Mouse (Mus musculus) forebrain, embryonic 15.5 days (tissue): ENCODE results near the gene Phlpp1. TPM values are rescaled to one million over a fixed set of nuclear protein-coding genes. Genes with fewer than 3 reads are reported as not detected.

ENCODE experiments used
- ATAC-seq: fragments of 200-750 bp; cut with Nextera tagmentation; replicated peaks from 2 replicates; pipeline ENCODE4 v1.8.0; 2017; ENCODE audit warnings: mild to moderate bottlenecking, moderate TSS enrichment, moderate library complexity
- H3K27ac ChIP-seq: fragments of 300-500 bp; sonication (generic); replicated peaks from 2 replicates; pipeline ENCODE4 v1.5.1; 2015; ENCODE audit warnings: mild to moderate bottlenecking, inconsistent platforms
- H3K27me3 ChIP-seq: fragments of 300-500 bp; sonication (generic); 2 replicates; pipeline ENCODE4 v1.6.1; 2015; ENCODE audit warnings: inconsistent platforms
- H3K36me3 ChIP-seq: fragments of 300-500 bp; sonication (generic); 2 replicates; pipeline ENCODE4 v1.6.1; 2015; ENCODE audit warnings: mild to moderate bottlenecking, inconsistent platforms
- H3K4me1 ChIP-seq: fragments of 300-500 bp; sonication (generic); 2 replicates; pipeline ENCODE4 v1.6.1; 2015; ENCODE audit warnings: inconsistent platforms
- H3K4me2 ChIP-seq: fragments of 300-500 bp; sonication (generic); replicated peaks from 2 replicates; pipeline ENCODE4 v1.6.1; 2015; ENCODE audit warnings: mild to moderate bottlenecking, inconsistent platforms
- H3K4me3 ChIP-seq: fragments of 300-500 bp; sonication (generic); 2 replicates; pipeline ENCODE4 v1.5.1; 2015; ENCODE audit warnings: mild to moderate bottlenecking, inconsistent platforms
- H3K9ac ChIP-seq: fragments of 300-500 bp; sonication (generic); replicated peaks from 2 replicates; pipeline ENCODE4 v1.6.1; 2015; ENCODE audit warnings: mild to moderate bottlenecking, inconsistent platforms
- H3K9me3 ChIP-seq: fragments of 300-500 bp; sonication (generic); 2 replicates; pipeline ENCODE4 v1.6.1; 2016; ENCODE audit warnings: inconsistent platforms
- WGBS: fragments of 180-500 bp; shearing (Covaris S2); methylation state at CpG from one replicate; pipeline ENCODE4 v1.1.7; 2015; ENCODE audit warnings: mixed read lengths; 5-methylcytosine and 5-hydroxymethylcytosine counted together
- polyA plus RNA-seq: library from polyadenylated mRNA; unstranded; fragments of >200 nt; fragmentation: Nextera tagmentation; extraction: Ambion mirVana; gene quantifications from 2 replicates; pipeline ENCODE4 v1.2.1, GENCODE M21; 2015

Phlpp1 gene
- polyA plus RNA-seq, 1 experiment from 2014 or later = 8.2 TPM

GRCm38 (mm10) chr1:106186062-106186461 is 14.5 kb downstream of the Phlpp1 start:
- Histone ChIP-seq H3K27me3 (no peaks in the 10 kb centered on the region), H3K4me3 (no peak overlapping the region), H3K36me3 (no peaks in the 10 kb centered on the region), H3K27ac (no peak overlapping the region), H3K9me3 (no peaks in the 10 kb centered on the region), H3K4me1 (peaks cover 11% of the 10 kb centered on the region), H3K4me2 (no peak overlapping the region), H3K9ac (no peak overlapping the region)
- no peak for ATAC-seq
- 12% methylated on average over 2 of the region's 2 CpGs for WGBS

DNA sequence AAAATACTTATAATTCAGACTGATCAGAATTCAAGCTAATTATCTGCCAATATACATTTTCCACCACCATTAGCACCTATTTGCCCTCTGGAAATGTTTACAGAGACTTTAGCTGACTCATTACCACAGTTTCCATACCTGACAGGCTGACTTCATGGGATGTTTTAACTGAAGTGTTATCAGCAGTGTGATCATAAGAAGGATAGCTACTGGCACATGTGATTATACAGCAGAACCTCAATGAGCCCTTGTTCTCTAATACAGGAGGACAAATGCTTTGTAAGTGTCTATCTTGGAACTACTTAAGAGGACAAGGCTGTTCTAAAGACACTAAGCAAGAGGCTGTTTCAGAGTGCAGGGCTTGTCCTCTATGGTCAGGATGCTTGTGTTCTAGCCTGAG is 15.9 kb downstream of the Phlpp1 start:
- H3K4me3 ChIP-seq = no peak overlapping the region
- no peak for ATAC-seq
- H3K9me3 ChIP-seq = no peaks in the 10 kb centered on the region
- H3K27me3 ChIP-seq = no peaks in the 10 kb centered on the region
- H3K4me1 ChIP-seq = peaks cover 18% of the 10 kb centered on the region
- no peak overlapping the region for H3K4me2 ChIP-seq
- H3K27ac ChIP-seq = no peak overlapping the region
- H3K36me3 ChIP-seq = no peaks in the 10 kb centered on the region
- H3K9ac ChIP-seq = no peak overlapping the region

GRCm38 (mm10) chr1:106188756-106189155 is 17.2 kb downstream of the Phlpp1 start:
- Histone ChIP-seq H3K4me1 (peaks cover 29% of the 10 kb centered on the region), H3K27ac (no peak overlapping the region), H3K9me3 (no peaks in the 10 kb centered on the region), H3K9ac (no peak overlapping the region), H3K4me2 (no peak overlapping the region), H3K4me3 (no peak overlapping the region), H3K36me3 (no peaks in the 10 kb centered on the region), H3K27me3 (no peaks in the 10 kb centered on the region)
- 64% methylated on average over 3 of the region's 3 CpGs for WGBS
- ATAC-seq = peak; percentile 45; the same call in 1 of the 2 replicates

DNA sequence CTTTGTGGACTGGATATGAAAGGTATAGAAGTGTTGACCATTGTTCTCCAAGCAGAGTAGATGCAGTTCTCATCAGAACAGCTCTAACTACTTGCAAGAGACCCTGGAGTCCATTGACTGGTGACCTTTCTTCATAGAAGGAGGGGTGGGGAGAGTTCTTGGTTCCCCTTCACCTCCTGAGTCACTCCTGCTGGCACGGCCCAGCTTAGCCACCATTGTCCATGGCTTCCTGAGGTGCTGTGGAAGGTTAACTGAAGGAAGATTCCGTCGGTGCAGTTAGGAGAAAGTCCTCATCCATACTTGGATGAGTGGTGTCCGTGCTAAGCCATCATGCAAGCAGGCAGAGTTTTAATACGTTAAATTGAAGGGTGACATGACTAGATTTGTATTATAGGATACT is 17.8 kb downstream of the Phlpp1 start:
- Histone ChIP-seq H3K4me2 (no peak overlapping the region), H3K9me3 (no peaks in the 10 kb centered on the region), H3K27me3 (no peaks in the 10 kb centered on the region), H3K27ac (no peak overlapping the region), H3K4me3 (no peak overlapping the region), H3K4me1 (peaks cover 29% of the 10 kb centered on the region), H3K9ac (no peak overlapping the region), H3K36me3 (no peaks in the 10 kb centered on the region)
- WGBS = 95% methylated on average over 5 of the region's 5 CpGs
- ATAC-seq = no peak

DNA sequence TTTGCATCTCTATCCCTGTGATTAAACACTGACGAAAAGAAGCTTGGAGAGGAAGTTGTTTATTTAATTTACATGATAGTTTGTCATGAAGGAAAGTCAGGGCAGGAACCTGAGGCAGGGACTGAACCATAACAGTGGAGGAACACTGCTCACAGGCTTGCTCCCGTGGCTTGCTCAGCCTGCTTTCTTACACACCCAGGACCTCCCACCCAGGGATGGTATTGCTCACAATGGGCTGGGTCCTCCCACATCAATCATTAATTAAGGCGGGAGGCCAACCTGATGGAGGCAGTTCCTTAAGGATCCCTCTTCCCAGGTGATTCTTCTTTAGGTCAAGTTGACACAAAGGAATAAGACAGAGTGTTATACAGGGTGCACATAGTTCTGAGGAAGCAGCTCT is 19.1 kb downstream of the Phlpp1 start:
- WGBS = 58% methylated on average over 3 of the region's 3 CpGs
- no peaks in the 10 kb centered on the region for H3K36me3 ChIP-seq
- no peak overlapping the region for H3K9ac ChIP-seq
- H3K27me3 ChIP-seq = no peaks in the 10 kb centered on the region
- H3K9me3 ChIP-seq = no peaks in the 10 kb centered on the region
- ATAC-seq = no peak
- no peak overlapping the region for H3K4me2 ChIP-seq
- H3K4me3 ChIP-seq = no peak overlapping the region
- H3K4me1 ChIP-seq = peaks cover 23% of the 10 kb centered on the region
- no peak overlapping the region for H3K27ac ChIP-seq

- H3K27me3 ChIP-seq = no peaks in the 10 kb centered on the region
- H3K4me2 ChIP-seq = no peak overlapping the region
- no peak overlapping the region for H3K4me3 ChIP-seq
- peaks cover 21% of the 10 kb centered on the region for H3K4me1 ChIP-seq
- H3K27ac ChIP-seq = no peak overlapping the region
- H3K9me3 ChIP-seq = no peaks in the 10 kb centered on the region
- no peak overlapping the region for H3K9ac ChIP-seq
- H3K36me3 ChIP-seq = no peaks in the 10 kb centered on the region
- WGBS = 32% methylated on average over 8 of the region's 8 CpGs
- no peak for ATAC-seq
Observed at GRCm38 (mm10) chr1:106191885-106192284, 20.3 kb downstream of the Phlpp1 start.

- Histone ChIP-seq H3K27me3 (no peaks in the 10 kb centered on the region), H3K27ac (no peak overlapping the region), H3K9ac (no peak overlapping the region), H3K4me2 (no peak overlapping the region), H3K9me3 (no peaks in the 10 kb centered on the region), H3K36me3 (no peaks in the 10 kb centered on the region), H3K4me1 (peaks cover 27% of the 10 kb centered on the region), H3K4me3 (no peak overlapping the region)
- WGBS = 38% methylated on average over 8 of the region's 8 CpGs
- ATAC-seq = no peak
Observed at GRCm38 (mm10) chr1:106192864-106193470, 21.4 kb downstream of the Phlpp1 start.

GRCm38 (mm10) chr1:106193487-106193886 is 21.9 kb downstream of the Phlpp1 start:
- Histone ChIP-seq H3K4me2 (no peak overlapping the region), H3K9me3 (no peaks in the 10 kb centered on the region), H3K27ac (no peak overlapping the region), H3K36me3 (no peaks in the 10 kb centered on the region), H3K4me3 (no peak overlapping the region), H3K27me3 (no peaks in the 10 kb centered on the region), H3K4me1 (peaks cover 32% of the 10 kb centered on the region), H3K9ac (no peak overlapping the region)
- ATAC-seq = no peak
- WGBS = 68% methylated on average over 3 of the region's 3 CpGs

GRCm38 (mm10) chr1:106194263-106194662 is 22.7 kb downstream of the Phlpp1 start:
- peaks cover 37% of the 10 kb centered on the region for H3K4me1 ChIP-seq
- H3K9me3 ChIP-seq = no peaks in the 10 kb centered on the region
- no peak overlapping the region for H3K27ac ChIP-seq
- whole genome bisulfite sequencing = 70% methylated on average over 3 of the region's 3 CpGs
- no peak overlapping the region for H3K4me3 ChIP-seq
- no peak overlapping the region for H3K4me2 ChIP-seq
- H3K36me3 ChIP-seq = no peaks in the 10 kb centered on the region
- no peak overlapping the region for H3K9ac ChIP-seq
- H3K27me3 ChIP-seq = no peaks in the 10 kb centered on the region
- ATAC-seq = no peak

- no peak overlapping the region for H3K4me3 ChIP-seq
- 26% methylated on average over 5 of the region's 5 CpGs for WGBS
- H3K9ac ChIP-seq = no peak overlapping the region
- no peaks in the 10 kb centered on the region for H3K9me3 ChIP-seq
- H3K4me2 ChIP-seq = no peak overlapping the region
- no peaks in the 10 kb centered on the region for H3K36me3 ChIP-seq
- no peaks in the 10 kb centered on the region for H3K27me3 ChIP-seq
- peak overlapping the region; percentile 12; the same call in 1 of the 2 replicates for H3K27ac ChIP-seq
- ATAC-seq = no peak
- peaks cover 58% of the 10 kb centered on the region for H3K4me1 ChIP-seq
Observed at GRCm38 (mm10) chr1:106197991-106198390, 26.4 kb downstream of the Phlpp1 start.

GRCm38 (mm10) chr1:106199109-106199508 is 27.6 kb downstream of the Phlpp1 start:
- no peak overlapping the region for H3K9ac ChIP-seq
- H3K36me3 ChIP-seq = no peaks in the 10 kb centered on the region
- ATAC-seq = no peak
- WGBS = 33% methylated on average over 4 of the region's 4 CpGs
- H3K9me3 ChIP-seq = no peaks in the 10 kb centered on the region
- H3K4me1 ChIP-seq = peaks cover 60% of the 10 kb centered on the region
- no peaks in the 10 kb centered on the region for H3K27me3 ChIP-seq
- H3K4me2 ChIP-seq = no peak overlapping the region
- peak overlapping the region; percentile 82 for H3K27ac ChIP-seq
- no peak overlapping the region for H3K4me3 ChIP-seq

DNA sequence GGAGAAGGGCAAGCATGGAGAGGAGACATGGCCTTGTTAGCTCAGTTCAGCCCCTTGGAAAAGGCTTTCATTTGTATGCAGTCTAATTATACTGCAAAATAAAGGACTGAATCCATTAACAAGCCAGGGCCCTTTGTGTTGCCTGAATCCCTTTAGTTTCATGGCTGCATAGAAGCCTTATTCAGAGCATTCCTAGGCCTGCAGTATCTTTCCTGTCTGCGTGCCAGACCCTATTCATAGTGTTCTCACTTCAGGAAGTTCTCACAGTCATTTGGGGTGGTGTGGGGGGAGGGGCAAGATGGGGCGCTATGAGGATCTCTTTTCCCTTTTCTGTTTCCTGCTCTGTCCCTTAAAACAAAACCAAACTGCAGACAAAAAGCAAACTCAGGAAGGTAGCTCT is 28.1 kb downstream of the Phlpp1 start:
- peaks cover 64% of the 10 kb centered on the region for H3K4me1 ChIP-seq
- H3K4me3 ChIP-seq = no peak overlapping the region
- no peaks in the 10 kb centered on the region for H3K27me3 ChIP-seq
- peak overlapping the region; percentile 21; the same call in 1 of the 2 replicates for H3K4me2 ChIP-seq
- H3K27ac ChIP-seq = peak overlapping the region; percentile 82
- no peaks in the 10 kb centered on the region for H3K9me3 ChIP-seq
- ATAC-seq = peak; percentile 84
- WGBS = 2% methylated on average over 2 of the region's 2 CpGs
- H3K36me3 ChIP-seq = no peaks in the 10 kb centered on the region
- no peak overlapping the region for H3K9ac ChIP-seq

DNA sequence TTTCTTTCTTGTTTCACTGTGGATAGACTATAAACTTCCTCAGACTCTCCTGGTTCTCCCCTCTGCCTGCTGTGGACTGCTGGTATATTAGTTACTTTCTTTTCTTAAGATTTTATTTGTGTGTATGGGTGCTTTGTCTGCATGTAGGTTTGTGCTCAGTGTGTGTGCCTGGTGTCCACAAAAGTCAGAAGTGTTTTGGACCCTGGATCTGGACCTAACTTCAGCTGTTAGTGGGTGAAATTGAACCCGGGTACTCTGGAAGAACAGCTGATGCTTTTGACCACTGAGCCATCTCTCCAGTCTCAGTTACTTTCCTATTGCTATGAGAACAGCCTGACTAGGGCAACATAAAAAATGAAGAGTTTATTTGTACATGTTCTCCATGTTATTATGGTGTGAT is 29.5 kb downstream of the Phlpp1 start:
- no peaks in the 10 kb centered on the region for H3K9me3 ChIP-seq

More for the DNA sequence above, 29.5 kb downstream of the Phlpp1 start:
- Histone ChIP-seq H3K9ac (no peak overlapping the region), H3K4me1 (peaks cover 68% of the 10 kb centered on the region), H3K4me3 (no peak overlapping the region), H3K27me3 (no peaks in the 10 kb centered on the region), H3K4me2 (no peak overlapping the region), H3K27ac (0 out of 2 replicates have a peak overlapping the region, but pooled peaks have one; percentile 19), H3K36me3 (no peaks in the 10 kb centered on the region)
- no peak for ATAC-seq
- WGBS = 84% methylated on average over 1 of the region's 1 CpGs
